Mouse (Mus musculus) liver, embryonic 11.5 days (tissue): ENCODE results near the gene Trp53i11. TPM values are rescaled to one million over a fixed set of nuclear protein-coding genes. Genes with fewer than 3 reads are reported as not detected.

Source experiments
- ATAC-seq: fragments of 200-750 bp; cut with Nextera tagmentation; replicated peaks from 2 replicates; pipeline ENCODE4 v1.8.0; 2017; ENCODE audit warnings: moderate number of reproducible peaks, mild to moderate bottlenecking, moderate TSS enrichment, moderate library complexity; ENCODE audit not compliant: low FRiP score
- DNase-seq: peaks from one replicate; pipeline ENCODE4 v3.0.0-alpha.2; 2017; ENCODE audit warnings: low spot score
- H3K27ac ChIP-seq: fragments of 300-500 bp; sonication (generic); 2 replicates; pipeline ENCODE4 v1.5.1; 2014; ENCODE audit warnings: mild to moderate bottlenecking, low read depth, low read length, control low read depth
- H3K27me3 ChIP-seq: fragments of 300-500 bp; sonication (generic); replicated peaks from 2 replicates; pipeline ENCODE4 v1.6.1; 2014; ENCODE audit warnings: low read length, mixed read lengths; ENCODE audit not compliant: control insufficient read depth, insufficient read depth
- H3K36me3 ChIP-seq: fragments of 300-500 bp; sonication (generic); 2 replicates; pipeline ENCODE4 v1.6.1; 2014; ENCODE audit warnings: mild to moderate bottlenecking, low read length, moderate library complexity, mixed read lengths; ENCODE audit not compliant: control insufficient read depth, insufficient read depth
- H3K4me1 ChIP-seq: fragments of 300-500 bp; sonication (generic); replicated peaks from 2 replicates; pipeline ENCODE4 v1.6.1; 2014; ENCODE audit warnings: low read length, mixed read lengths; ENCODE audit not compliant: control insufficient read depth, insufficient read depth
- H3K4me2 ChIP-seq: fragments of 300-500 bp; sonication (generic); 2 replicates; pipeline ENCODE4 v1.6.1; 2014; ENCODE audit warnings: mild to moderate bottlenecking, control low read depth, moderate library complexity
- H3K4me3 ChIP-seq: fragments of 300-500 bp; sonication (generic); 2 replicates; pipeline ENCODE4 v1.5.1; 2014; ENCODE audit warnings: low read depth, low read length, control low read depth
- H3K9ac ChIP-seq: fragments of 300-500 bp; sonication (generic); 2 replicates; pipeline ENCODE4 v1.6.1; 2014; ENCODE audit warnings: low read depth, low read length, control low read depth
- H3K9me3 ChIP-seq: fragments of 300-500 bp; sonication (generic); 2 replicates; pipeline ENCODE4 v1.6.1; 2016; ENCODE audit warnings: low read length, inconsistent platforms, mixed read lengths; ENCODE audit not compliant: control insufficient read depth
- WGBS: fragments of 180-500 bp; shearing (Covaris S2); extraction: QIAGEN DNeasy Blood & Tissue Kit; methylation state at CpG from one replicate; pipeline ENCODE4 v1.1.7; 2014; 5-methylcytosine and 5-hydroxymethylcytosine counted together
- polyA plus RNA-seq: library from polyadenylated mRNA; unstranded; fragments of >200 nt; fragmentation: Nextera tagmentation; extraction: Ambion mirVana; gene quantifications from 2 replicates; pipeline ENCODE4 v1.2.1, GENCODE M21; 2014

Gene Trp53i11
- polyA plus RNA-seq, result 10.5 and 14.0 TPM in 2 replicates

- peak; percentile 72 for DNase-seq
- H3K4me1 ChIP-seq, result peaks cover 10% of the 10 kb centered on the region
- ATAC-seq, result peak; percentile 73
- 1% methylated on average over 62 of the region's 69 CpGs for WGBS
- H3K4me3 ChIP-seq, result peak within 1 kb of the TSS; percentile 64
- no peaks in the 10 kb centered on the region for H3K9me3 ChIP-seq
- no peak within 1 kb of the TSS for H3K27ac ChIP-seq
- H3K36me3 ChIP-seq, result no peaks in the 10 kb centered on the region
- peak within 1 kb of the TSS; percentile 92 for H3K4me2 ChIP-seq
- peaks cover 65% of the 10 kb centered on the region for H3K27me3 ChIP-seq
- peak within 1 kb of the TSS; percentile 55 for H3K9ac ChIP-seq
Measured at GRCm38 (mm10) chr2:93187323-93187996, at the start of gene Trp53i11. TSS of gene Trp53i11 (plus strand) at chr2:93187548.

- no peaks in the 10 kb centered on the region for H3K27me3 ChIP-seq
- no peak overlapping the region for H3K4me2 ChIP-seq
- no peaks in the 10 kb centered on the region for H3K4me1 ChIP-seq
- 82% methylated on average over 7 of the region's 7 CpGs for WGBS
- ATAC-seq, result no peak
- H3K4me3 ChIP-seq, result no peak overlapping the region
- H3K36me3 ChIP-seq, result no peaks in the 10 kb centered on the region
- H3K27ac ChIP-seq, result no peak overlapping the region
- H3K9ac ChIP-seq, result no peak overlapping the region
- no peak for DNase-seq
- H3K9me3 ChIP-seq, result no peaks in the 10 kb centered on the region
Measured at GRCm38 (mm10) chr2:93139476-93139875, 47.9 kb upstream of the Trp53i11 start.

DNA sequence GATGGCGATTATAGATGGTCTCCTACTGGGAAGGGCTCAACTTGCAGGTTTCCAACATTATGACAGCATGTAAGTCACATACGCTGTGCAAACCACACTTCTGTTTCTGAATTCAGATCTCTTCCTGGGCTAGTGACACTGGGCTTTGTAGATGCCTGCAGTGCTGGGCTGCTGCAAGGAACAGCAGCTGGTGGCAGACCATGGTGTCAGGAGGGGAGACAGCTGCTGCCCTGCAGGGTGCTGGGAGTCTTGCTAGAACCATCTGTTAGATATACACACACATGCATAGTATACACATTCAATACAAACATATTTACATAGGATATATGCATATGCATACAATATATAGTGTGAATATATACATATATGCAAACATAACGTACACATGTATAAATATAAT is 46.0 kb upstream of the Trp53i11 start:
- Histone ChIP-seq H3K27ac (no peak overlapping the region), H3K9me3 (no peaks in the 10 kb centered on the region), H3K4me1 (no peaks in the 10 kb centered on the region), H3K9ac (no peak overlapping the region), H3K4me2 (no peak overlapping the region), H3K27me3 (no peaks in the 10 kb centered on the region), H3K4me3 (no peak overlapping the region), H3K36me3 (no peaks in the 10 kb centered on the region)
- 74% methylated on average over 3 of the region's 3 CpGs for WGBS
- ATAC-seq (no peak), DNase-seq (no peak)

DNA sequence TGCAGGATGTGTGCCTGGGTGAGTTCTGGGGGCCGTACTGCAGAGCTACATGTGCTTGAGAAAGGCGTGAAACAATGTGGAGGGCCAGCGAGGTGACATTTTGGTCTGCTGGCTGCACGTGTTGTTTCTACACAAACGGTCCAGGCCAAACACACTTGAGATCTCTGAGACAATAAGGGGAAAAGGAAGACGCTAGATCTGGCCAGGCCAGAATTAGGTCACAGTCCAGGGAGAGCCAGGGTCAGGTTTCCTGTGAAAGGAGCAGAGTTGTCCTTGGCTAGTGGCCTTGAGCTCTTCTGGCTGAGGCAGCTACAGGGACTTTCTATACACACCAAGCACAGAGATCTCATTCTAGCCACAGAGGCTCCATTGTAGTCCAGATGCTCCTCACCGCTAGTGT is 44.7 kb upstream of the Trp53i11 start:
- Histone ChIP-seq H3K4me1 (no peaks in the 10 kb centered on the region), H3K4me2 (no peak overlapping the region), H3K27ac (no peak overlapping the region), H3K4me3 (no peak overlapping the region), H3K27me3 (no peaks in the 10 kb centered on the region), H3K9ac (no peak overlapping the region), H3K36me3 (no peaks in the 10 kb centered on the region), H3K9me3 (no peaks in the 10 kb centered on the region)
- ATAC-seq (no peak), DNase-seq (no peak)
- 51% methylated on average over 7 of the region's 7 CpGs for WGBS

- 83% methylated on average over 3 of the region's 3 CpGs for WGBS
- ATAC-seq (no peak), DNase-seq (no peak)
- Histone ChIP-seq H3K27me3 (no peaks in the 10 kb centered on the region), H3K4me3 (no peak overlapping the region), H3K9ac (no peak overlapping the region), H3K27ac (no peak overlapping the region), H3K36me3 (no peaks in the 10 kb centered on the region), H3K4me2 (no peak overlapping the region), H3K4me1 (no peaks in the 10 kb centered on the region), H3K9me3 (no peaks in the 10 kb centered on the region)
Measured at GRCm38 (mm10) chr2:93144126-93144525, 43.2 kb upstream of the Trp53i11 start.

- no peak overlapping the region for H3K27ac ChIP-seq
- no peaks in the 10 kb centered on the region for H3K36me3 ChIP-seq
- no peak for ATAC-seq
- no peak overlapping the region for H3K4me2 ChIP-seq
- H3K4me1 ChIP-seq, result no peaks in the 10 kb centered on the region
- no peak for DNase-seq
- 22% methylated on average over 2 of the region's 2 CpGs for WGBS
- H3K9me3 ChIP-seq, result no peaks in the 10 kb centered on the region
- peaks cover 2% of the 10 kb centered on the region; the same call in 1 of the 2 replicates for H3K27me3 ChIP-seq
- no peak overlapping the region for H3K4me3 ChIP-seq
- H3K9ac ChIP-seq, result no peak overlapping the region
Measured at GRCm38 (mm10) chr2:93150009-93150408, 37.3 kb upstream of the Trp53i11 start.

- no peak overlapping the region for H3K4me3 ChIP-seq
- H3K27ac ChIP-seq, result no peak overlapping the region
- no peak for ATAC-seq
- H3K4me2 ChIP-seq, result no peak overlapping the region
- no peak for DNase-seq
- 67% methylated on average over 9 of the region's 9 CpGs for WGBS
- H3K36me3 ChIP-seq, result no peaks in the 10 kb centered on the region
- H3K9ac ChIP-seq, result no peak overlapping the region
- H3K4me1 ChIP-seq, result no peaks in the 10 kb centered on the region
- no peaks in the 10 kb centered on the region for H3K9me3 ChIP-seq
- peaks cover 2% of the 10 kb centered on the region; the same call in 1 of the 2 replicates for H3K27me3 ChIP-seq
Measured at GRCm38 (mm10) chr2:93150673-93151450, 36.5 kb upstream of the Trp53i11 start.

- no peak overlapping the region for H3K4me2 ChIP-seq
- WGBS, result 60% methylated on average over 6 of the region's 6 CpGs
- H3K4me3 ChIP-seq, result no peak overlapping the region
- DNase-seq (no peak), ATAC-seq (no peak)
- H3K27me3 ChIP-seq, result peaks cover 2% of the 10 kb centered on the region; the same call in 1 of the 2 replicates
- H3K36me3 ChIP-seq, result no peaks in the 10 kb centered on the region
- H3K9me3 ChIP-seq, result no peaks in the 10 kb centered on the region
- H3K9ac ChIP-seq, result no peak overlapping the region
- H3K4me1 ChIP-seq, result no peaks in the 10 kb centered on the region
- no peak overlapping the region for H3K27ac ChIP-seq
Measured at GRCm38 (mm10) chr2:93152191-93152601, 35.2 kb upstream of the Trp53i11 start.
